Mouse (Mus musculus) left cerebral cortex, adult 11 months (tissue): ENCODE results near the gene Pcsk1n.
"Not testable (repeated sequence)": the region's sequence is repeated elsewhere in the genome, so short reads cannot be mapped to it uniquely, and the experiment has no call there.

ENCODE experiments used
- DNase-seq: peaks from one replicate; pipeline ENCODE4 v3.0.0; 2022; ENCODE audit warnings: low spot score

Gene Pcsk1n

DNA sequence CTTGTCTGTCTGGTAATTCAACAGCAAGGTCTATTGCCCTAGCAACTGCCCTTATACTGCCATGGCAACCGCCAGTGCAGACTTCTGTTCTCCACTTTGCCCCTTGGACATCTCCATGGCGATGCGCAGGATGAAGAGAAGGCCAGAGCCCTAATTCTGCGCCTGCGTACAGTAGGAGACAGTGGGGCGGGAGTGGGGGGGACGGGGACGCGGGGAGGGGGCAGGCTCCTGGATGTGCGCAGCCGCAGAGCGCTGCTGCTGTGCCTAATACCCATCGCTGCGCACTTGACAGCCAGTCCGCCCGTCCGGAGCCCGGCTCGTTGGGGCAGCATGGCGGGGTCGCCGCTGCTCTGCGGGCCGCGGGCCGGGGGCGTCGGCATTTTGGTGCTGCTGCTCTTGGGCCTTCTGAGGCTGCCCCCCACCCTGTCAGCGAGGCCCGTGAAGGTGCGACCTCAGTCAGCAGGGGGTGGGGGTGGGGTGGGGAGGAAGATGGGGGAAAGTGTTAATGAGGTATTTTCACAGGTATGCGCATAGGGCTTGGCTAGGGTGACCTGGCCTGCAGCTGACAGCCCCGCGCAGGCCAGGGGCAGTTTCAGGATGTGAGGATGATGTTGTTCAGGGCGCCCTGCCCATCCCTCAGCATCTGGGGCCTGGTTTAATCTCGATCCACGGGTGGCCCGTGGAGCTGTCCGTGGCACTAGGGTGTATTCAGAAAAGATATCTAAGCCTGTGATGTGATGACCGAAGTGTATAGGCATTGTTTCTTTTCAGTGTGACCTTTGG lies at the start of gene Pcsk1n:
TSS of gene Pcsk1n (plus strand) at position 222 of the 783 bp plus-strand sequence.
- DNase-seq: peak; percentile 29

- DNase-seq: no peak
Measured at GRCm38 (mm10) chrX:7869826-7870225, 49.8 kb upstream of the Pcsk1n start.

GRCm38 (mm10) chrX:7878007-7878419 lies 41.6 kb upstream of the Pcsk1n start, which contains the start of gene Pim2:
Pim2 (plus strand) TSS chrX:7878262.
- DNase-seq: peak; percentile 82

DNA sequence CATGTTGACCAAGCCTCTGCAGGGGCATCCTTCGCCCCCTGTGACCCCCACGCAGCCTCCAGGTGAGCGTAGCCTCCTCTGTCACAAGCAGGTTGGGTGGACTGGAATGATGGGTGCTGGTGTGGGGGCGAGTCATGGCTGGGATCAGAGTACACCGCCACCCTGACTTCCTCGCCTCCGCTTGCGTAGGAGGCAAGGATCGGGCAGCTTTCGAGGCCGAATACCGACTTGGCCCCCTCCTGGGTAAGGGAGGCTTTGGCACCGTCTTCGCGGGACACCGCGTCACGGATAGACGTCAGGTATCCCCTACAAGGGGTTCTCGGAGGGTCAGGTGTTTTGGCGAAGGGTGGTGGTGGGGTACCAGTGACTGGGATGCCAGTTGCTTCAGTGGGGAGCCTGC lies 41.1 kb upstream of the Pcsk1n start:
- DNase-seq: no peak

- DNase-seq: peak; percentile 50
Measured at GRCm38 (mm10) chrX:7879819-7880218, 39.8 kb upstream of the Pcsk1n start.

DNA sequence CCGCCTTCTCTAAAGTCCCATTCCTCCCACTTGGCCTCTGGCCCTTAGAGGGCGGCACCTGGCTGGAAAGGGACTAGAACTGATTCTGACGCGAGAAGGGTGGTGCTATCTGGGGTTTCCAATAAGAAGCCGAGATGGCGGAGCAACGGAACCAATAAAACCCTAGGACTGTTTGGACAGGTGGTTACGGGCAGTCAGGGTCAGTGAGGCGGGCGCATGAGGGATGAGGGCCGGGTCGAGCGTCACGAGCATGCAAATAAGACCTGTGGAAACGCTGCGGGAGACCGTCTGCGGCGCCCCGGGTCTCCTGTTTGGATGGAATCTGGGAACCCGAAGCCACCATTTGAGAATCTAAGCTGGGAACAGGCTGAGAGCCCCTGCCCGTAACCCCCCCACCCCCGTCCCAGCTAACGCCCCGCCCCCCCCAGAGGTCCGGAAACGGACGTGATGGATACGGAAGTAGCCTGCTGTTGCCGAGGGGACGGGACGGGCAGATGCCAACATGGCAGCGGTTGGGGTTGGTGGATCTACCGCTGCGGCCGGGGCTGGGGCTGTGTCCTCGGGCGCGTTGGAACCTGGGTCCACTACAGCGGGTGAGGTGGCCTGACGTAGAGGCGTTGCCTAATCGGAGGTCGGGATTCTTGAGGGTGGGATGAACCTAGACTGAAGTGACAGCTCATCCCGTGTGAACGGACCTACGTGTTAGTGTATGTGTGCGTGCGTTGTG lies 35.6 kb upstream of the Pcsk1n start, which contains the start of gene Slc35a2:
TSS of gene Slc35a2 (plus strand) at position 188 of the 727 bp plus-strand sequence.
- DNase-seq: peak; percentile 81

- no peak for DNase-seq
Measured at GRCm38 (mm10) chrX:7898211-7898610, 21.4 kb upstream of the Pcsk1n start.

DNA sequence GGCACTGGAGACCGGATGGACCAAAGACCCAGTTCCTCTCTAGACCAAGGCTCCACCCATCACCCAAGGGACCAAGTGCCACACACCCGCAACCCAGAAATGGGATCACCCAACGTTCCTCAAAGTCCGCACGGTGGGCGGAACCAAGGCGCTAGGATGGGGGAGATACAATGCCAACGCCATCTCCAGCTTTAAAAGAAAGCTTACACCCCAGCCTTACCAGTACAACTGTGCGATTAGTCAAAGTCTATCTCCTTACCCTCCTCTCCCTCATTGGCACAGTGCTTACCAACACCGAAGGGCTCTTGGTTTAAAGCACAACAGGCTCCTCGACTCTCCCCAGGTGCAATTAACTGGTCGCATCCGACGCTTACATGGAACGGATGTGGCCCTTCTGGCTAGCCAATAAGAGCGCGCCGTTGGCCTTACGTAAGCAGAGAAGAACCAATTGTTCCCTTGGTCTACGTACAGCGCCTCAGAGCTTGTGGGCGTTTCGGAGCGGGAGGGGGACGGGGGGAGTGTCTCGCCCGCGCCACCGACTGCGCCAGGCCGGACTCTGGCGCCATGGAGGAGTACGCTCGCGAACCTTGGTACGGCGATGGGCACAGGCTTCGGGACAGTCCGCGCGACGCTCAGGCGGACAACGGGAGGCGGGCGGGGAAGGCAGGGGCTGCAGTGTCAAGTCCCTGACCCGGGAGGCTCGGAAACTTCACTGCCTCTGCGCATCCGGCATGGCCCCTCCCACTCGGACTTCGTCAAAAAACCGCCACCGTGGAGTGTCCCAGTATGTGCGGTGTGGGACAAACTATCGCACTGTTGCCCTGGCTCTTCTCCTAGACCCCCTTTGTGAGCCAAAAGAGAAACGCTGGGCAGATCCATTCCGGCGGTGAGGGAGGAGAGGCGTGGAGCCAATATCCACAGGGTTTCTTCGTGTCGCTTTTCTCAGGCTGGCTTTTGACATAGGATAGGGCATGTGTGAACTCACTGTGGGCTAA lies 20.4 kb upstream of the Pcsk1n start, which contains the start of the genes Pqbp1 and Timm17b:
TSS of gene Pqbp1 (minus strand) at position 390 of the 995 bp plus-strand sequence.
TSS of gene Timm17b (plus strand) at position 478 of the 995 bp plus-strand sequence.
- DNase-seq: peak; percentile 87

- no peak for DNase-seq
Measured at GRCm38 (mm10) chrX:7904441-7904840, 15.2 kb upstream of the Pcsk1n start.

GRCm38 (mm10) chrX:7907735-7908134 lies 11.9 kb upstream of the Pcsk1n start, which contains the start of gene Gm10491:
Gm10491 (minus strand) TSS chrX:7907835.
- no peak for DNase-seq

GRCm38 (mm10) chrX:7909242-7909641 lies 10.4 kb upstream of the Pcsk1n start, which contains the start of gene Gm10490:
Gm10490 (plus strand) TSS chrX:7909542.
- not testable (repeated sequence) for DNase-seq

DNA sequence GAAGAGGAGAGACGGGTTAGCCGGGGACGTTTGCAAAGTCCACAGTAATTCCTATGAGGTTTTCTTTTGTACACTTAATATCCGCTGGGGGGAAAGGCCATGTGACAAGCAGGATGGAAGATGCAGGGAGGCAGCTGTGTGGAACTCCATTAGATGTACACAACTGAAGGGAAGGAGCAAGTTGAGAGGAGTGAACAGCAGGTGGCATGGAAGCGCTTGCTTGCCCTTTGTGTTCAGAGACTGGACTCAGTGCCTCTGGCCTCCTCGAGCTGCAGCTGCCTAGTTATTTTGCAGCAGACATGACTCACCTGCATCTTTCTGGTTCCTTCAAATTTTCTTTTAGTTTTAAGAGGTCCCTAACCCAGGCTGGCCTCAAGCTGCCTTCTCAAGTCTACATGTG lies 9.1 kb upstream of the Pcsk1n start:
- no peak for DNase-seq

DNA sequence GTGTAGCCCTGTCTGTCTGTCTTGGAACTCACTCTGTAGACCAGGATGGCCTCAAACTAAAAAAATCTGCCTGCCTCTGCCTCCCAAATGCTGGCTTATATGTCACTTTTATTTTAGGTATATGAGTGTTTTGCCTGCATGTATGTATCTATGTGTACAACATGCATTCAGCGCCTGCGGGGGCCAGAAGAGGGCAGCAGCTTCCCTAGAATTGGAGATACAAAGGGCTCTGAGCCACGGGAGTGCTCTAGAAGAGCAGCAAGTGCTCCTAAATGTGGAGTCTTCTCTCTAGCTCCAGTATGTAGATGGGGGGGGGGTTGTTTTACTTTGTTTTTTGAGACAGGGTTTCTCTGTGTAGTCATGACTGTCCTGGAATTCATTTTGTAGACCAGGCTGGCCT lies 4.0 kb upstream of the Pcsk1n start:
- not testable (repeated sequence) for DNase-seq

GRCm38 (mm10) chrX:7917960-7918359 lies 1.7 kb upstream of the Pcsk1n start:
- not testable (repeated sequence) for DNase-seq

DNA sequence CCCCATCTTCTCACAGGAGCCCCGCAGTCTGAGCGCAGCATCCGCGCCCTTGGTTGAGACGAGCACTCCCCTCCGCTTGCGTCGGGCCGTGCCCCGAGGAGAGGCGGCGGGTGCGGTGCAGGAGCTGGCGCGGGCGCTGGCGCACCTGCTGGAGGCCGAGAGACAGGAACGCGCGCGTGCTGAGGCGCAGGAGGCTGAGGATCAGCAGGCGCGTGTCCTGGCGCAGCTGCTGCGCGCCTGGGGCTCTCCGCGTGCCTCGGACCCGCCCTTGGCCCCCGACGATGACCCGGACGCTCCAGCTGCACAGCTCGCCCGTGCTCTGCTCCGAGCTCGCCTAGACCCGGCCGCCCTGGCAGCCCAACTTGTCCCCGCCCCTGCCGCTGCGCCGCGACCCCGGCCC lies 2.4 kb downstream of the Pcsk1n start:
- no peak for DNase-seq

DNA sequence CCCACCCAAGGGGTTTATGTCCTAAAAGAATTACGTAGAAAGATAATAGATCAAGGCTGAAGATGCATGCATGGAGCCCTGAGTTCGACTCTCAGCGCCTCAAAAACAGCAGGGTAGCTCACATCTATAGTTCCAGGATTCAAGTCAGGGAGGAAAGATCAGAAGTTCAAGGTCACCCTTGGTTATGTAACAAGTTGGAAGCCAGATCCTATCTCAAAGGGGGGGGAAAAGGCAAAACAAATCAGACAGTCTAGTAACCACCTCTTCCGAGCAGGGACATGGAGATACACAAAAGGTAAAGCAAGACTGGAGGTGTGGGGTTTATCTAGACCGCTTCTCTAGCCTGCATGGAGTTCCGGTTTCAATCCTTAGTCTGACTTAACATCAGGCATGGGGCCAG lies 6.6 kb downstream of the Pcsk1n start:
- DNase-seq: no peak

GRCm38 (mm10) chrX:7927116-7927515 lies 7.5 kb downstream of the Pcsk1n start:
- no peak for DNase-seq

DNA sequence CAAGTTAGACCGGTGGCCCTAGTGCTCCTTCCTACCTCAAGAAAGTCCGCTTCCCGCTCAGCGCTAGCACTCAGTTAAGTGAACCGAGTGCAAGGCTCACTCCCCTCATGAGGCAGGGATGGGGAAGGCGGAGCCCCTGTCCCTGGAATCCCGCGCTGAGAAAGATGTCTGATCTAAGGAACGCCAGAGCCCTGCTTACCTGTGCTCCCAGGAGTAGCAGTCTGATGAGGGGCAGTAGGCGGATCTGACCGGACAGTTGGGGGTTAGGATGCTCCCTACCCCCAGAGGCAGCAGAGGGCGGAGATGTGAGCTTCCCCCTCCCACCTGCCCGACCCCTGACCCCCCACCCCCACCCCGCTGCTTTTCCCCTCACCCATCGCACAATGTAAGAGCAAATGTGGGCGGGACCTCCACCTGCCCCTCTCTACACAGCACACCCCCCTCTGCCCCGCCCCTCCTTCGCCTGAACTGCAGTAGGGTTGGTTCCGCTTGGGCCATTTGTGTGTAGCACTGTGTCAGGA lies 8.7 kb downstream of the Pcsk1n start, which contains the start of gene Eras:
TSS of gene Eras (minus strand) at position 338 of the 521 bp plus-strand sequence.
- no peak for DNase-seq

- no peak for DNase-seq
Measured at GRCm38 (mm10) chrX:7936874-7937273, 17.3 kb downstream of the Pcsk1n start.

DNA sequence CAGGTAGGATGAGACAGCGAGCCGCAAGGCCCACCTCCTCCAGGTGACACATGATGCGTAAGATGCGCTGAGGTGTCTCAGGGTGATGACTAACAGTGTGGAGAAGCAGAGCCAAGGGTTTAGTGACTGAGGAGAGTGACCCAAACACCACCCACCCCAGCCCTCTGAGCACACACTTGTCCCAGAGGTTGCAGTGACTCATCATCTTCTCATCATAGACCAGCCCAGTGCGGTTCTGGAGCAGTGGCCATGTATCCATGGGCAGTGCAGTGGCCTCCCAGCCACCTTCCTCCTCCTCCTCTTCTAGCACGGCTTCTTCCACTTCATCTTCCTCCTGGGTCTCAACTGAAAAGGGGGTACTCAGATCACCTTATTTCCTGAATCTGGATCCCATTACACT lies 18.0 kb downstream of the Pcsk1n start:
- no peak for DNase-seq

- no peak for DNase-seq
Measured at GRCm38 (mm10) chrX:7945618-7946017, 26.0 kb downstream of the Pcsk1n start.
